Mouse (Mus musculus): ENCODE measurements at regions not wholly inside any gene's neighbourhood (a gene's known extent, or its start where the extent isn't known, plus 50 kb on each side); places are given as distances from the start of the nearest gene placed in this dataset.

DNA sequence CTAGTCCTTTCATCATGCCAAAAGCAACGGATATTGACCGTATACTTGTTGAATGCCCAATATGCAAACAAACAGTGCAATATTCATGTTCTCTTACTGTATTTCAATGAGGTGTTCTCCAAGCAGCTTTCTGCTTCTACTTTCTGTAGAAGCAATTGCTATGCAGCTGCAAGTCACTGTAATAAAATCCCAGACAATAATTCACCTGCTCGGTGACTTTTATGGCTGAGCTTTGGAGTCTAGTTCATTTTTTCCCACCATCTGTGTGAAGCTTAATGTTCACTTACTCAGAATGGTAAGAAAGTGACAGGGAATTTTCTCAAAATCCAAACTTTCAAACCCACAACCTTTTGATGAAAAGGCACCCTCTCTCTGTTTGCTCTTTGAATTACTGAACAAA, 252.8 kb downstream of the Arl4a start:
- TF ChIP-seq CTCF (IDR thresholded peaks at IDR 0.05; ENCODE audit: low read depth) (no peak), EP300 (IDR thresholded peaks at IDR 0.05; ENCODE audit: low read depth) (no peak)

Measured in heart, postnatal 0 days (tissue).